ENCODE assay signal across 8 mouse cellular contexts in genomic region chr6:114089626-114090025, GRCm38 (mm10). TPM values are rescaled to one million over a fixed set of nuclear protein-coding genes. Genes with fewer than 3 reads are reported as not detected.
DNase-seq lines count a peak whose midpoint lies in the region; ATAC-seq lines count a peak whose summit lies in the region.

No protein-coding gene starts in this region.

- DNase-seq in urinary bladder, postnatal 25 days (ENCODE audit: low spot score) = peak; percentile 60
- DNase-seq in urinary bladder, postnatal 10 days (ENCODE audit: low spot score) = no peak
- peak; percentile 41 for DNase-seq in c-Kit-positive CD71-positive TER-119-positive erythroid progenitor cells, embryonic 14.5 days (ENCODE audit: low spot score)
- DNase-seq in forebrain, embryonic 14.5 days (ENCODE audit: low spot score) = peak; percentile 81
- peak; percentile 62 for DNase-seq in induced T-regulatory cell, adult 2 months (ENCODE audit: low read depth)
- peak; percentile 5 for DNase-seq in liver, embryonic 13.5 days
- peak; percentile 11 to 18 for DNase-seq in thymus, postnatal 36 days

- no peaks in the 10 kb centered on the region for H3K9me3 ChIP-seq in forebrain, embryonic 14.5 days (replicated peaks; ENCODE audit: control insufficient read depth, low read length)
- no peaks in the 10 kb centered on the region for H3K9me3 ChIP-seq in liver, embryonic 13.5 days (replicated peaks)
- H3K9me3 ChIP-seq in neural tube, embryonic 13.5 days = no peaks in the 10 kb centered on the region

- no peak overlapping the region for H3K9ac ChIP-seq in forebrain, embryonic 14.5 days (ENCODE audit: low read length)
- no peak overlapping the region for H3K9ac ChIP-seq in liver, embryonic 13.5 days
- no peak overlapping the region for H3K9ac ChIP-seq in neural tube, embryonic 13.5 days

- 13% methylated on average over 5 of the region's 5 CpGs for WGBS in forebrain, embryonic 14.5 days
- 16% methylated on average over 5 of the region's 5 CpGs for WGBS in liver, embryonic 13.5 days (ENCODE audit: insufficient replicate concordance)
- WGBS in neural tube, embryonic 13.5 days = 17% methylated on average over 5 of the region's 5 CpGs

- H3K4me2 ChIP-seq in forebrain, embryonic 14.5 days (ENCODE audit: low read length) = no peak overlapping the region
- H3K4me2 ChIP-seq in liver, embryonic 13.5 days = no peak overlapping the region
- no peak overlapping the region for H3K4me2 ChIP-seq in neural tube, embryonic 13.5 days

- peak; percentile 52; the same call in 1 of the 2 replicates for ATAC-seq in forebrain, embryonic 14.5 days
- ATAC-seq in liver, embryonic 13.5 days (ENCODE audit: low read depth) = no peak
- peak; percentile 40; the same call in 1 of the 2 replicates for ATAC-seq in neural tube, embryonic 13.5 days (ENCODE audit: low read depth)

- no peak overlapping the region for H3K4me3 ChIP-seq in forebrain, embryonic 14.5 days (ENCODE audit: low read depth, low read length)
- no peak overlapping the region for H3K4me3 ChIP-seq in liver, embryonic 13.5 days (replicated peaks)
- no peak overlapping the region for H3K4me3 ChIP-seq in neural tube, embryonic 13.5 days

- H3K27me3 ChIP-seq in forebrain, embryonic 14.5 days (replicated peaks; ENCODE audit: control insufficient read depth, insufficient read depth, low read length) = no peaks in the 10 kb centered on the region
- no peaks in the 10 kb centered on the region for H3K27me3 ChIP-seq in liver, embryonic 13.5 days
- H3K27me3 ChIP-seq in neural tube, embryonic 13.5 days = peaks cover 40% of the 10 kb centered on the region

- peaks cover 5% of the 10 kb centered on the region; the same call in 1 of the 2 replicates for H3K4me1 ChIP-seq in forebrain, embryonic 14.5 days (ENCODE audit: control insufficient read depth, insufficient read depth, low read length)
- H3K4me1 ChIP-seq in liver, embryonic 13.5 days (replicated peaks) = no peaks in the 10 kb centered on the region
- peaks cover 23% of the 10 kb centered on the region for H3K4me1 ChIP-seq in neural tube, embryonic 13.5 days (replicated peaks)

- no peak overlapping the region for H3K27ac ChIP-seq in forebrain, embryonic 14.5 days (ENCODE audit: low read depth, low read length)
- H3K27ac ChIP-seq in liver, embryonic 13.5 days = no peak overlapping the region
- no peak overlapping the region for H3K27ac ChIP-seq in neural tube, embryonic 13.5 days (replicated peaks)

- no peaks in the 10 kb centered on the region for H3K36me3 ChIP-seq in forebrain, embryonic 14.5 days (ENCODE audit: control insufficient read depth, insufficient read depth, low read length)
- H3K36me3 ChIP-seq in liver, embryonic 13.5 days = no peaks in the 10 kb centered on the region
- no peaks in the 10 kb centered on the region for H3K36me3 ChIP-seq in neural tube, embryonic 13.5 days

RNA-seq across cellular contexts. Expression of gene Slc6a11, which starts 41.4 kb away (rescaled TPM):
- polyA plus RNA-seq in forebrain, embryonic 14.5 days (2014; fragmentation: Nextera tagmentation; extraction: Ambion mirVana) = 8.1 and 11.6 TPM in 2 replicates
- polyA plus RNA-seq in liver, embryonic 13.5 days (2015; fragmentation: Nextera tagmentation; extraction: Ambion mirVana) = 0.07 and 0.14 TPM in 2 replicates
- polyA plus RNA-seq in neural tube, embryonic 13.5 days (2015; fragmentation: Nextera tagmentation; extraction: Ambion mirVana) = 33.4 and 35.5 TPM in 2 replicates

RNA-seq across cellular contexts. Expression of gene Atp2b2, which starts 47.2 kb away (rescaled TPM):
- polyA plus RNA-seq in forebrain, embryonic 14.5 days (2014; fragmentation: Nextera tagmentation; extraction: Ambion mirVana) = 13.4 and 20.5 TPM in 2 replicates
- polyA plus RNA-seq in liver, embryonic 13.5 days (2015; fragmentation: Nextera tagmentation; extraction: Ambion mirVana) = 0.58 and 0.72 TPM in 2 replicates
- polyA plus RNA-seq in neural tube, embryonic 13.5 days (2015; fragmentation: Nextera tagmentation; extraction: Ambion mirVana) = 22.0 and 23.4 TPM in 2 replicates
